Mouse (Mus musculus) cerebellum, adult 2 months (tissue): ENCODE data around the gene 1700015F17Rik.

ENCODE experiments used
- CTCF ChIP-seq: fragments of 200-500 bp; IDR thresholded peaks from 2 replicates; pipeline ENCODE4 v1.5.1; 2011; ENCODE audit warnings: low read depth, mild to moderate bottlenecking, control low read depth, low read length, moderate library complexity, borderline replicate concordance; ENCODE audit not compliant: insufficient read depth
- POLR2A ChIP-seq: fragments of 200-500 bp; IDR thresholded peaks from 2 replicates; pipeline ENCODE4 v1.6.1; 2011; ENCODE audit warnings: low read length, control low read depth, borderline replicate concordance; ENCODE audit not compliant: insufficient read depth

GRCm38 (mm10) chr5:5510304-5510887 is 31.5 kb upstream of the 1700015F17Rik start:
- no peak for TF ChIP-seq CTCF
- no peak for TF ChIP-seq POLR2A
